Mouse (Mus musculus) layer of hippocampus, adult 6 months (tissue): ENCODE measurements around the gene Zswim7. TPM values are rescaled to one million over a fixed set of nuclear protein-coding genes. Genes with fewer than 3 reads are reported as not detected.

Experiments used
- long read RNA-seq, 2 experiments: library from polyadenylated mRNA; unstranded; transcript quantifications; one replicate each; pipeline ENCODE4 v2.0.0; 2019 to 2020
- polyA plus RNA-seq: library from polyadenylated mRNA; unstranded; fragments of <200 nt; fragmentation: Nextera tagmentation; gene quantifications from 2 replicates; pipeline ENCODE4 v1.2.3, GENCODE M21; 2021

The Zswim7 gene
- polyA plus RNA-seq: 35.4 and 37.0 TPM in 2 replicates
- long read RNA-seq, experiment 1, transcript Zswim7-201 (5 exons, 732 nt): major isoform, 9 of 9 reads
- long read RNA-seq, experiment 1, partial matches to known transcripts: 0 of 9 reads
- long read RNA-seq, experiment 1, other reads (novel, unspliced or antisense): 0 of 9 reads
- long read RNA-seq, experiment 2, partial matches to known transcripts: 0 of 5 reads
- long read RNA-seq, experiment 2, other reads (novel, unspliced or antisense): 2 of 5 reads

GRCm38 (mm10) chr11:62280675-62281600 is at the start of gene Zswim7, which contains the start of gene Ttc19:
TSS of gene Zswim7 (minus strand) at chr11:62281375.
TSS of gene Ttc19 (plus strand) at chr11:62281473.

GRCm38 (mm10) chr11:62248401-62249244 is 32.6 kb downstream of the Zswim7 start, which contains the start of gene Adora2b:
TSS of gene Adora2b (plus strand) at chr11:62248984.

Other genes with a start within 250 kb of the Zswim7 start
- 8.7 and 9.9 TPM in 2 replicates for gene Adora2b, start 32.4 kb downstream of the Zswim7 start, polyA plus RNA-seq
- 8.3 and 9.0 TPM in 2 replicates for gene Ttc19, start 98 bp upstream of the Zswim7 start, polyA plus RNA-seq
- gene Pigl, start 177.1 kb upstream of the Zswim7 start, polyA plus RNA-seq: 3.9 and 4.5 TPM in 2 replicates
- 46.2 and 51.5 TPM in 2 replicates for gene Ncor1, start 177.2 kb upstream of the Zswim7 start, polyA plus RNA-seq